Mouse (Mus musculus): Measurements from ENCODE around the gene Iqschfp. TPM values are rescaled to one million over a fixed set of nuclear protein-coding genes. Genes with fewer than 3 reads are reported as not detected.

Iqschfp gene
- polyA plus RNA-seq, 1 experiment, result not detected

GRCm38 (mm10) chr3:68385544-68385943 is 493.5 kb downstream of the Iqschfp start:
- Histone ChIP-seq H3K27ac (ENCODE audit: insufficient read depth, low read depth, low read length) (no peak overlapping the region), H3K4me1 (ENCODE audit: control insufficient read depth, insufficient read depth, low read length) (no peaks in the 10 kb centered on the region), H3K4me3 (ENCODE audit: insufficient read depth, low read depth, low read length) (no peak overlapping the region)
- no peak for TF ChIP-seq POLR2A (IDR thresholded peaks at IDR 0.05; ENCODE audit: insufficient read depth, low read depth, low read length)
- TF ChIP-seq CTCF (IDR thresholded peaks at IDR 0.05; ENCODE audit: insufficient read depth, low read depth, low read length), result no peak
- 54% methylated on average over 3 of the region's 3 CpGs for WGBS

- no peak overlapping the region for H3K4me3 ChIP-seq (ENCODE audit: insufficient read depth, low read depth, low read length)
- TF ChIP-seq CTCF (IDR thresholded peaks at IDR 0.05; ENCODE audit: insufficient read depth, low read depth, low read length) (no peak), POLR2A (IDR thresholded peaks at IDR 0.05; ENCODE audit: insufficient read depth, low read depth, low read length) (no peak)
- no peak overlapping the region for H3K27ac ChIP-seq (ENCODE audit: insufficient read depth, low read depth, low read length)
- 92% methylated on average over 3 of the region's 3 CpGs for WGBS
- H3K4me1 ChIP-seq (ENCODE audit: control insufficient read depth, insufficient read depth, low read length), result no peaks in the 10 kb centered on the region
Observed at GRCm38 (mm10) chr3:68388023-68388422, 496.0 kb downstream of the Iqschfp start.

- TF ChIP-seq POLR2A (IDR thresholded peaks at IDR 0.05; ENCODE audit: insufficient read depth, low read depth, low read length), result no peak
- no peak for TF ChIP-seq CTCF (IDR thresholded peaks at IDR 0.05; ENCODE audit: insufficient read depth, low read depth, low read length)
Observed at GRCm38 (mm10) chr3:68393578-68393977, 501.5 kb downstream of the Iqschfp start.

GRCm38 (mm10) chr3:68398691-68399090 is 506.7 kb downstream of the Iqschfp start:
- Histone ChIP-seq H3K4me1 (ENCODE audit: control insufficient read depth, insufficient read depth, low read length) (no peaks in the 10 kb centered on the region), H3K27ac (ENCODE audit: insufficient read depth, low read depth, low read length) (no peak overlapping the region), H3K4me3 (ENCODE audit: insufficient read depth, low read depth, low read length) (no peak overlapping the region)
- 88% methylated on average over 3 of the region's 3 CpGs for WGBS
- no peak for TF ChIP-seq POLR2A (IDR thresholded peaks at IDR 0.05; ENCODE audit: insufficient read depth, low read depth, low read length)
- TF ChIP-seq CTCF (IDR thresholded peaks at IDR 0.05; ENCODE audit: insufficient read depth, low read depth, low read length), result no peak

More at GRCm38 (mm10) chr3:68393578-68393977, 501.5 kb downstream of the Iqschfp start:
- no peak overlapping the region for H3K27ac ChIP-seq (ENCODE audit: insufficient read depth, low read depth, low read length)
- 80% methylated on average over 2 of the region's 2 CpGs for WGBS
- no peaks in the 10 kb centered on the region for H3K4me1 ChIP-seq (ENCODE audit: control insufficient read depth, insufficient read depth, low read length)
- no peak overlapping the region for H3K4me3 ChIP-seq (ENCODE audit: insufficient read depth, low read depth, low read length)

GRCm38 (mm10) chr3:68400121-68400520 is 508.1 kb downstream of the Iqschfp start:
- TF ChIP-seq CTCF (IDR thresholded peaks at IDR 0.05; ENCODE audit: insufficient read depth, low read depth, low read length), result no peak
- no peak for TF ChIP-seq POLR2A (IDR thresholded peaks at IDR 0.05; ENCODE audit: insufficient read depth, low read depth, low read length)
- Histone ChIP-seq H3K4me1 (ENCODE audit: control insufficient read depth, insufficient read depth, low read length) (peaks cover 4% of the 10 kb centered on the region), H3K27ac (ENCODE audit: insufficient read depth, low read depth, low read length) (no peak overlapping the region), H3K4me3 (ENCODE audit: insufficient read depth, low read depth, low read length) (no peak overlapping the region)
- 83% methylated on average over 7 of the region's 7 CpGs for WGBS

- H3K4me1 ChIP-seq (ENCODE audit: control insufficient read depth, insufficient read depth, low read length), result peaks cover 10% of the 10 kb centered on the region
- TF ChIP-seq POLR2A (IDR thresholded peaks at IDR 0.05; ENCODE audit: insufficient read depth, low read depth, low read length), result no peak
- TF ChIP-seq CTCF (IDR thresholded peaks at IDR 0.05; ENCODE audit: insufficient read depth, low read depth, low read length), result no peak
- no peak overlapping the region for H3K4me3 ChIP-seq (ENCODE audit: insufficient read depth, low read depth, low read length)
- H3K27ac ChIP-seq (ENCODE audit: insufficient read depth, low read depth, low read length), result no peak overlapping the region
- 88% methylated on average over 4 of the region's 4 CpGs for WGBS
Observed at GRCm38 (mm10) chr3:68403343-68403742, 511.3 kb downstream of the Iqschfp start.

- Histone ChIP-seq H3K27ac (ENCODE audit: insufficient read depth, low read depth, low read length) (no peak overlapping the region), H3K4me1 (ENCODE audit: control insufficient read depth, insufficient read depth, low read length) (peaks cover 10% of the 10 kb centered on the region), H3K4me3 (ENCODE audit: insufficient read depth, low read depth, low read length) (no peak overlapping the region)
- no peak for TF ChIP-seq POLR2A (IDR thresholded peaks at IDR 0.05; ENCODE audit: insufficient read depth, low read depth, low read length)
- TF ChIP-seq CTCF (IDR thresholded peaks at IDR 0.05; ENCODE audit: insufficient read depth, low read depth, low read length), result no peak
- WGBS, result 32% methylated on average over 2 of the region's 2 CpGs
Observed at GRCm38 (mm10) chr3:68403783-68404217, 511.8 kb downstream of the Iqschfp start.

GRCm38 (mm10) chr3:68405724-68406123 is 513.7 kb downstream of the Iqschfp start:
- no peak overlapping the region for H3K27ac ChIP-seq (ENCODE audit: insufficient read depth, low read depth, low read length)
- no peak for TF ChIP-seq CTCF (IDR thresholded peaks at IDR 0.05; ENCODE audit: insufficient read depth, low read depth, low read length)
- TF ChIP-seq POLR2A (IDR thresholded peaks at IDR 0.05; ENCODE audit: insufficient read depth, low read depth, low read length), result no peak
- H3K4me3 ChIP-seq (ENCODE audit: insufficient read depth, low read depth, low read length), result no peak overlapping the region
- peaks cover 10% of the 10 kb centered on the region for H3K4me1 ChIP-seq (ENCODE audit: control insufficient read depth, insufficient read depth, low read length)
- 29% methylated on average over 5 of the region's 5 CpGs for WGBS

GRCm38 (mm10) chr3:68412262-68412661 is 520.2 kb downstream of the Iqschfp start:
- Histone ChIP-seq H3K27ac (ENCODE audit: insufficient read depth, low read depth, low read length) (no peak overlapping the region), H3K4me3 (ENCODE audit: insufficient read depth, low read depth, low read length) (no peak overlapping the region), H3K4me1 (ENCODE audit: control insufficient read depth, insufficient read depth, low read length) (no peaks in the 10 kb centered on the region)
- 87% methylated on average over 3 of the region's 3 CpGs for WGBS
- TF ChIP-seq CTCF (IDR thresholded peaks at IDR 0.05; ENCODE audit: insufficient read depth, low read depth, low read length) (no peak), POLR2A (IDR thresholded peaks at IDR 0.05; ENCODE audit: insufficient read depth, low read depth, low read length) (no peak)

GRCm38 (mm10) chr3:68419792-68420191 is 527.8 kb downstream of the Iqschfp start:
- no peaks in the 10 kb centered on the region for H3K4me1 ChIP-seq (ENCODE audit: control insufficient read depth, insufficient read depth, low read length)
- WGBS, result 51% methylated on average over 4 of the region's 4 CpGs
- no peak overlapping the region for H3K4me3 ChIP-seq (ENCODE audit: insufficient read depth, low read depth, low read length)
- TF ChIP-seq POLR2A (IDR thresholded peaks at IDR 0.05; ENCODE audit: insufficient read depth, low read depth, low read length) (no peak), CTCF (IDR thresholded peaks at IDR 0.05; ENCODE audit: insufficient read depth, low read depth, low read length) (no peak)
- no peak overlapping the region for H3K27ac ChIP-seq (ENCODE audit: insufficient read depth, low read depth, low read length)
